Mouse (Mus musculus): Measurements from ENCODE around the gene Pcsk5. TPM values are rescaled to one million over a fixed set of nuclear protein-coding genes. Genes with fewer than 3 reads are reported as not detected.

Gene Pcsk5
- polyA plus RNA-seq, 1 experiment from 2014 or later, result 19.9 TPM

DNA sequence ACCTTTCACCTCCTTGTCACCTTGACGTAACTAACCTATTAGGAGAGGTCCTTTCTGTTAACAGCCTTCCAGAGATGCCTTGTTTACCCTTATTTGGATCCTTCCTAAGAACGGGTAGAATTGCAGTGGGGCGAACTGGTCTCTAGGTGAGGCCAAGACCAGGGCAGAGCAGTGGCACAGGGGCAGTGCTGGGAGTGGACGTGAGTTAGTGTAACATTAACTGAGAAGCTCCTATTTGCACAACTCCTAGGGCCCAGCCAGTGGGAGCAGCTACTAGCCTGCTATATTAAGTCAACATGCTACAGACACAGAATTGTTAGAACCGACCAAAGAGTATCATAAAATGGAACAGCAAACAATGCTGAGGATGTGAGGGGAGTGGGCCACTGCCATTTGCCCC is 30.8 kb downstream of the Pcsk5 start:
- Histone ChIP-seq H3K9me3 (no peaks in the 10 kb centered on the region), H3K27ac (no peak overlapping the region), H3K27me3 (no peaks in the 10 kb centered on the region), H3K9ac (no peak overlapping the region), H3K36me3 (no peaks in the 10 kb centered on the region), H3K4me2 (no peak overlapping the region), H3K4me1 (no peaks in the 10 kb centered on the region), H3K4me3 (no peak overlapping the region)
- 76% methylated on average over 5 of the region's 5 CpGs for WGBS
- ATAC-seq (ENCODE audit: insufficient number of reproducible peaks, low FRiP score, low TSS enrichment, low read depth), result no peak

DNA sequence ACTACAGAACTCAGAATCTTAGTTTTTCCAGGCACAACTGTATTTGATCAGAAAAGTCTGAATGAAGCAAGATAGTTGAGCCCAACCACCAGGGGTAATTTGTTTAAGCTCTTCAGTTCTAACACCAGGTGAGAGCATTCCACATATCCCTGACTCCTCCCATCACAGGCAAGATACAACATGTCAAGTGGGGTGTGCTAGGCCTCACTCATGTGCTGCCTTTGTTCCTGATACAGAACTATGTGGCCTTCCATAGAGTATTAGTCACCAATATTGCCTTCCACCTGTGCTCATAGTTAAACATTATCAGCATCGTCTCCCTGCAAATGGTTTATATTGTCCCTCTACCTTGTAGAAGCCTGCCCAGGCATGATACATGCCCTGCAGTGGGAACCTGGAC is 36.6 kb downstream of the Pcsk5 start:
- no peak overlapping the region for H3K4me3 ChIP-seq
- H3K36me3 ChIP-seq, result no peaks in the 10 kb centered on the region
- H3K9ac ChIP-seq, result no peak overlapping the region
- H3K27ac ChIP-seq, result no peak overlapping the region
- WGBS, result 74% methylated on average over 1 of the region's 1 CpGs
- no peaks in the 10 kb centered on the region for H3K9me3 ChIP-seq
- H3K4me1 ChIP-seq, result no peaks in the 10 kb centered on the region
- no peak overlapping the region for H3K4me2 ChIP-seq
- ATAC-seq (ENCODE audit: insufficient number of reproducible peaks, low FRiP score, low TSS enrichment, low read depth), result no peak
- no peaks in the 10 kb centered on the region for H3K27me3 ChIP-seq

DNA sequence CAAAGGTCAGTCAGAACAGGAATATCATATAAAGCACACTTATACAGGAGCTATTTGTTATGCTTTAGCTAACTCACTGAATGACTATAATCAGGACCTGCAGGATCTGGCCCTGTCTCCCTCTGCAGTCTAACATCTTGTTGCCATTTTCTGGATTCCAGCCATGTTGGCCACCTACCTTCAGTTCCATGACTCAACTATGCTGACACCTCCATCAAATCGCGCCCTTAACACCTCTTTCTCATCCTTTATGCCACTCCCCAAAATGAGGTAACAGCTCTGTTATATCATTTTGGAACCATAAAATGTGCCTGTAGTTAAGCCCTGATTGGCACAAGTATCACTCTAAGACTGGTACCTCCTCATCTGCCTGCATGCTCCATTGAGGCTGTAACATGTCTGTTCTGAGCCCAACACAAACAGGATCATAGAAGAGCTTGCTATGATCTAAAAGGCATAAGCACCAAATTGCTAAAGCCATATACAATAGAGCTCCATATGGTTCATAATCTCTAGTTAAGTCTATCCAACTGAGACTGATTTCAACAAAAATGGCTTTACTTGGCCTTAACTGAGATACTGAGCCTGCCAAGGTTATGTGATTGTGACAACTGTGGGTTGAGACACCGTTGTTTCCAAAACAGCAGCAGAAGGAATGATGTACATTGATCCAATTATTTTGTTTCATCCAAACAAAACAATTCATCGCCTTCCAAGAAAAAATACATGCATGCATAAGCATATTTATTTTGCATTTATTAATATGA is 37.8 kb downstream of the Pcsk5 start:
- H3K9ac ChIP-seq, result no peak overlapping the region
- 95% methylated on average over 4 of the region's 4 CpGs for WGBS
- H3K27ac ChIP-seq, result no peak overlapping the region
- no peaks in the 10 kb centered on the region for H3K36me3 ChIP-seq
- no peaks in the 10 kb centered on the region for H3K27me3 ChIP-seq
- H3K4me3 ChIP-seq, result no peak overlapping the region
- no peak for ATAC-seq (ENCODE audit: insufficient number of reproducible peaks, low FRiP score, low TSS enrichment, low read depth)
- H3K4me1 ChIP-seq, result no peaks in the 10 kb centered on the region
- H3K4me2 ChIP-seq, result no peak overlapping the region
- H3K9me3 ChIP-seq, result no peaks in the 10 kb centered on the region

DNA sequence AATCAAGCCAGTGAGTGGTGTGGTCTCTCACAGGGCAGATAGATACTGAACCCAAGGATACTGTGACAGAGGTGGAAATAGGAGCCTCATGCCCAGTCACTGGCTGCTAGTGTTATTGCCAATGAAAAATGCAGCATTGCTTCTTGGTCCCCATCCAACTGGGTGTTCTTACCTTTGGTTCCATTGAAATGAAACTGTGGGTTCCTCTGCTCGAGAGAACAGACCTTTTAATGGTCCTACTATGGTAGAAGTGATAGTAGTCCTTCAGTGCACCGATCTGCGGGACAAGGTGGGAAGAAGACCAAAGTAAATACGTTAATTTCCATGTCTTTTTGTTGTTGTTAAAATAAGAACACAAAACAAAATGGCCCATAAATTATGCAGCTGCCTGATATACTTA is 44.0 kb downstream of the Pcsk5 start:
- no peak overlapping the region for H3K27ac ChIP-seq
- no peaks in the 10 kb centered on the region for H3K4me1 ChIP-seq
- no peaks in the 10 kb centered on the region for H3K27me3 ChIP-seq
- no peaks in the 10 kb centered on the region for H3K9me3 ChIP-seq
- 84% methylated on average over 4 of the region's 4 CpGs for WGBS
- no peak overlapping the region for H3K9ac ChIP-seq
- no peaks in the 10 kb centered on the region; the same call in 1 of the 2 replicates for H3K36me3 ChIP-seq
- no peak overlapping the region for H3K4me2 ChIP-seq
- no peak for ATAC-seq (ENCODE audit: insufficient number of reproducible peaks, low FRiP score, low TSS enrichment, low read depth)
- no peak overlapping the region for H3K4me3 ChIP-seq

DNA sequence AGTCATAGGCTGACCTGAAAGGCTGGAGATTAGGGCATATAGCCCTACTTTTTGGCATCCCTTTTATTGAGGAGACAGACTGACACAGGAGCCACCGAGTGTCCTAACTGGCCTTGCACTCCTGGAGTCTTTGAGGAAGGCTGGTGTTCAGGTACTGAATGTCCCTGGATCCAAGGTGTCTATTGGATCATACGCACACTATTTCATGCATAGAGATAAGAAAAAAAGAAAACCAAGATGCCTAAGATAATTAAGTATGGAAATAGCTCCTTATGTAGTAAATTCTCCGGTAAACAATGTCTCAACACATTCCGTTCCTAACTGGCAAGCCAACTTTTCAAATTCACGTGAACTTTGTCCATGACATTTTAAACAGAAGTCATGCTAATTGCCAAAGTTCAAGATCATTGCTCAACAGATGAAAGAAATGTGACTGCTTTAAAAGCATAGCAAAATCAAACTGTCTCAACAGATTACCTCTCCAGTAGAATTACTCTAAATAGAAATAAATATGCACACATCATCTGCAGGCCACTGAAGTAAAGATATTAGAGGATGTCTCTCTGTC is 45.9 kb downstream of the Pcsk5 start:
- H3K27me3 ChIP-seq, result no peaks in the 10 kb centered on the region
- H3K9ac ChIP-seq, result no peak overlapping the region
- no peaks in the 10 kb centered on the region for H3K9me3 ChIP-seq
- H3K27ac ChIP-seq, result no peak overlapping the region
- H3K4me1 ChIP-seq, result no peaks in the 10 kb centered on the region
- H3K36me3 ChIP-seq, result no peaks in the 10 kb centered on the region; the same call in 1 of the 2 replicates
- H3K4me2 ChIP-seq, result no peak overlapping the region
- ATAC-seq (ENCODE audit: insufficient number of reproducible peaks, low FRiP score, low TSS enrichment, low read depth), result no peak
- H3K4me3 ChIP-seq, result no peak overlapping the region
- 92% methylated on average over 5 of the region's 5 CpGs for WGBS

DNA sequence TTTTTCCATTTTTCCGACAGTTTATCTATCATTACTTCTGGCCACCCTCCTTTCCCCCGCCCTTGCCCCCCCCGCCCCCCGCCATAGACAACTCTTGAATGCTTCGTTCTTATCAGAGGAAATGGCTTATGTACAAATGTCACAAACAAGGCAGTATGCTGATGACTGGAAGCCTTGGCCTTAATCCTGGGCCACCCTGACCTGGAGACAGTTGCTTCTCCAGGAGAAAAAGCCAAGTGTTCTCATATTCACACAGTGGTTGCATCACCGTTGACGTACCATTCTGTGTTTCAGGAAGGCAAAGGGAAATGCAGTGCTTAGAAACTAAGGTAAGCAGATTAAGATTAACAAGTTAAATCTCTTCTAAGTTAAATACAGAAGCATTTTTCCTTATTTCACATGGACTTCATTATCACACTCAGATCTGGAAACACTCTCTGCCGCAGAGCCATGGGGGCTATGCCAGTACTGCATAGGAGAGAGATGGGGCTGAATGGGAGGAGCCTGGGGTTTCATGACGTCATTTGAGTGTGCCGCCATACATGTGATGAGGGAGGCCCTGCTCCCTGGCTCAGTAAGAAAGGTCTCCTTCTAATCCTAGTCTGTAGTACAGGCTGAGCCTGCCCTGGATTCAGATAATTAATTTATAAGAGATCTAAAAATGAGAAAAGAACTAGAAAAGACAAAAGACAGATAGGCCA is 48.7 kb downstream of the Pcsk5 start:
- Histone ChIP-seq H3K36me3 (no peaks in the 10 kb centered on the region; the same call in 1 of the 2 replicates), H3K4me2 (no peak overlapping the region), H3K4me3 (no peak overlapping the region), H3K27ac (no peak overlapping the region), H3K9me3 (no peaks in the 10 kb centered on the region), H3K27me3 (no peaks in the 10 kb centered on the region), H3K4me1 (no peaks in the 10 kb centered on the region), H3K9ac (no peak overlapping the region)
- 78% methylated on average over 10 of the region's 10 CpGs for WGBS
- ATAC-seq (ENCODE audit: insufficient number of reproducible peaks, low FRiP score, low TSS enrichment, low read depth), result no peak

DNA sequence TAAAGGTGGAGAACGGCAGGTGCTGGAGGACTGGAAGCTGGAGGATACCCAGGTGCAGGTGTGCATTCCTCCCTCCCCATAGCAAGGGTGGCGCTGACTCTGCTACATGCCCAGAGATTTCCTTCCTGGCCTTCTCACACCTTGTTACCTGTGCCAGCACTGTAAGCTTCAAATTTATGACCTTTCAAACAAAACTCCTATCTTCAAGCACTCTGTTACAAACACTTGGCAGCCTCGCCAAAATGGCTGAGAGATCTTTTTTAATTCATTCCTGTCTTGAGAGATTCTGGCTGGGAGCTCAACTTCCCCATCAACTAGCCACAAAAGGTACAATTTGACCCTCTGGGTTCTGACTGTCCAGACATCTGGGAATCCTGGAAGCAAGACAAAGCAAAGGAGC is 50.7 kb downstream of the Pcsk5 start:
- Histone ChIP-seq H3K9me3 (no peaks in the 10 kb centered on the region), H3K27me3 (no peaks in the 10 kb centered on the region), H3K36me3 (no peaks in the 10 kb centered on the region), H3K27ac (no peak overlapping the region), H3K4me2 (no peak overlapping the region), H3K4me1 (no peaks in the 10 kb centered on the region), H3K9ac (no peak overlapping the region), H3K4me3 (no peak overlapping the region)
- no peak for ATAC-seq (ENCODE audit: insufficient number of reproducible peaks, low FRiP score, low TSS enrichment, low read depth)
- WGBS, result 58% methylated on average over 3 of the region's 3 CpGs

DNA sequence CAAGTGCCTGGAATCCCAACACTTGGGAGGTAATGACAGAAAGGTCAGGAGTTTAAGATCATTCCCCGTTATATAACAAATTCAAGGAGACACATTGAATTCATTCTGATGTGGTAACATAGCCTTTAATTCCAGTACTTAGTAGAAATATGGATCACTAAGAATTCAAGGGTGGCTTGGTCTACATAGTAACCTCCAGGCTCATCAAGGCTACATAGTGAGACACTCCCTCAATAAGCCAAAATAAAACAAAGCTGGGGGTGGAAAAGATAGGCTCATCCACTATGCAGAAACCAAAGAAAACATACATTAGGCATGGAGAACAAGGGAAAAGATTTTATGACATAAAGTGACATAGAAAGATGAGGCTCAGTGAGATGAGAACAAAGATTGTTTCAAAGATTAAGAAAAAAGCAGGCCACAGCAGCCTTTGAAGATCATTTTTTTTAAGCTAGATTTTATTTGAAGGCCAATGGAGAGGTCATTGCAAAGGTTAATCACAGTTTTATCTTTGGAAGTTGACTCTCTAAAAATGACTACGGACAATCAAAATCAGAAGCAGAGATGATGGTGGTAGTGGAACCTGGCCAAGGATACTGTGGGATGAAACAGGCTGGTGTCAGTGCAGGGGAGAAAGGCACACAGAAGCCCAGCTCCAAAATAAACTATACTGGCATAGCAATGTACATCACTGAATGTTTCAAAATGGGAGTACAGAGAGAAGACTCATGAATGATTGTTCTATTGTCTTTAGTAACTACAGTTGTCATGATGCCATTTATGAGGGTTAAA is 52.8 kb downstream of the Pcsk5 start:
- Histone ChIP-seq H3K9me3 (no peaks in the 10 kb centered on the region), H3K9ac (no peak overlapping the region), H3K4me2 (no peak overlapping the region), H3K36me3 (no peaks in the 10 kb centered on the region), H3K4me3 (no peak overlapping the region), H3K4me1 (no peaks in the 10 kb centered on the region), H3K27me3 (no peaks in the 10 kb centered on the region), H3K27ac (no peak overlapping the region)
- WGBS, result 85% methylated on average over 2 of the region's 2 CpGs
- ATAC-seq (ENCODE audit: insufficient number of reproducible peaks, low FRiP score, low TSS enrichment, low read depth), result no peak

DNA sequence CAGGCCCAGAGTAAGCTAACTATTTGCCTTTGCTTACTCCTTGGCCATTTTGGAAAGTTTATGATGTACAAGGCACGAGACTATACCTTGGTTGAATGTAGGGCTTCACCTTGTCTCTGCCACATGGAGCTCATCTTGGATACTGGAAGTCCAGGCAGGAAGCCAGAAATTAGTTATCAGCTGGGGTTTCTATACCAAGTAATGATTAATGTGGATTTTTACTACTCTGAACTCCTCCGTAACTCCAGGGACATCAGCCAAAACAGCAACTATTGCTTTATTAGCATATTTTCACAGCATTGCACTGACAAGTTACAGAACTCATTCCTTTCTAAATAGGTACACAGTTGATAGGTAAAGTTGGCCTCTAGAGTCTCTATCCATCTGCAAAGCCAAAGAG is 54.2 kb downstream of the Pcsk5 start:
- H3K36me3 ChIP-seq, result no peaks in the 10 kb centered on the region
- ATAC-seq (ENCODE audit: insufficient number of reproducible peaks, low FRiP score, low TSS enrichment, low read depth), result no peak
- no peak overlapping the region for H3K27ac ChIP-seq
- H3K4me1 ChIP-seq, result no peaks in the 10 kb centered on the region
- no peaks in the 10 kb centered on the region for H3K9me3 ChIP-seq
- H3K4me2 ChIP-seq, result no peak overlapping the region
- H3K9ac ChIP-seq, result no peak overlapping the region
- H3K27me3 ChIP-seq, result no peaks in the 10 kb centered on the region
- WGBS, result 68% methylated on average over 2 of the region's 2 CpGs
- no peak overlapping the region for H3K4me3 ChIP-seq

DNA sequence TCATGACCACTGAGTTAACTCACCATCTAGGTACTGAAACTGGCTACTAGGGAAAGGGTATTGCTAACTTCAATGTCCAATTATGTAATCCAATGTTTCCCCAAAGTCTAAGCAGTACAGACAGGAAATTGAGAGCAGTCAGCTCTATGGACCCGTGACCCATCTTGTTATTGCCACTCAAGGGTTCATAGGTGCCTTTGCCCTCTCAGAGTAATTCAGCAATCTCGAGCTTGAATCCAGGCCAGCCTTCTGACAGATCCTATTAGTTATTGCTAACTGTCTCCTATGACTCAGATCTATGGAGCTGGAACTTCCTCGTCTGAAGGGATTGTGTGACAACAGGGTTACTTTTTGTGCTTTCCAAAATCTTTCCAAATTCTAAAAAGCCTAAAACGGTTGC is 56.1 kb downstream of the Pcsk5 start:
- H3K4me2 ChIP-seq, result no peak overlapping the region
- H3K9me3 ChIP-seq, result no peaks in the 10 kb centered on the region
- H3K36me3 ChIP-seq, result no peaks in the 10 kb centered on the region
- no peaks in the 10 kb centered on the region for H3K27me3 ChIP-seq
- H3K4me1 ChIP-seq, result no peaks in the 10 kb centered on the region
- WGBS, result 67% methylated on average over 4 of the region's 4 CpGs
- ATAC-seq (ENCODE audit: insufficient number of reproducible peaks, low FRiP score, low TSS enrichment, low read depth), result no peak
- no peak overlapping the region for H3K27ac ChIP-seq
- no peak overlapping the region for H3K9ac ChIP-seq
- H3K4me3 ChIP-seq, result no peak overlapping the region

DNA sequence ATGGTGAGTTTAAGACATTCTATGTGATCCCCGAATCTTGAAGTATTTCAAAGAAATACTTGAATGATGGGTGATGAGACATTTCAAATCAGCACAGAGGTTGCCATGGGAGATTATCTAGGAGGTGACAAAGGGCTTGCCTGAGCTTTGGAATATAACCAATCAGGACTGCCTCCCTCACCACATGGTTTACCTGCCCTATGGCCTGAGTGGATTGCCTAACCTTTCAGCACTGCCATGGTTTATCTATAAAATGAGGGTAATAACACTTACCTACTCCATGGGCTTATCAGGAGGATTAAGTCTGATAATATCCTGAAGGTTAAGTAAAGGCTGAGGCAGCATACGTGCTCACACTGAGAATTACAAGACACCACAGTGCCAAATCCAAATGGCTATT is 61.5 kb downstream of the Pcsk5 start:
- H3K4me1 ChIP-seq, result no peaks in the 10 kb centered on the region
- no peak for ATAC-seq (ENCODE audit: insufficient number of reproducible peaks, low FRiP score, low TSS enrichment, low read depth)
- no peaks in the 10 kb centered on the region for H3K9me3 ChIP-seq
- H3K4me2 ChIP-seq, result no peak overlapping the region
- 70% methylated on average over 2 of the region's 2 CpGs for WGBS
- H3K36me3 ChIP-seq, result no peaks in the 10 kb centered on the region
- H3K27me3 ChIP-seq, result no peaks in the 10 kb centered on the region
- H3K27ac ChIP-seq, result no peak overlapping the region
- no peak overlapping the region for H3K9ac ChIP-seq
- no peak overlapping the region for H3K4me3 ChIP-seq

DNA sequence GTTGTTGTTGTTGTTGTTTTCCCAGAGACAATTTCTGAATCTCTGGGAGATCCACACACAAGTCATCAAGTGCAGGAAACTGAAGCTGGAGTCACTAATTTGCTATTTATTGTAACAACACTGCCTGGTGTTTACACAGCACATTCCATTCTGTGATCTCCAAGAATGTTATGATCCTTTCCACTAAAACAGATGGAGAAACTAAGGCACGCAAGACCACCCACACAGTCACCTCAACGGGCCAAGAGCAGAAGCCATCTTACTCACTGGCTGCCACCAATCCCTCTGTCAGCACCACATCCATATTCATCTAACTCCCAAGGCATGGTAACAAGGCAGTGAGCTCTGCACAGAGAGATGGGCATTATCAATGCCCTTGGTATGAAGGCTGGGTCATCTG is 62.3 kb downstream of the Pcsk5 start:
- H3K9ac ChIP-seq, result no peak overlapping the region
- 41% methylated on average over 2 of the region's 2 CpGs for WGBS
- H3K27ac ChIP-seq, result no peak overlapping the region
- H3K27me3 ChIP-seq, result no peaks in the 10 kb centered on the region
- H3K4me3 ChIP-seq, result no peak overlapping the region
- H3K4me1 ChIP-seq, result no peaks in the 10 kb centered on the region
- no peak for ATAC-seq (ENCODE audit: insufficient number of reproducible peaks, low FRiP score, low TSS enrichment, low read depth)
- no peaks in the 10 kb centered on the region for H3K36me3 ChIP-seq
- no peaks in the 10 kb centered on the region for H3K9me3 ChIP-seq
- H3K4me2 ChIP-seq, result no peak overlapping the region
